Mouse (Mus musculus): ENCODE results near the gene Gm20388. TPM values are rescaled to one million over a fixed set of nuclear protein-coding genes. Genes with fewer than 3 reads are reported as not detected.

Gm20388 gene
- polyA plus RNA-seq, 1 experiment from 2014 or later: not detected

GRCm38 (mm10) chr8:121393111-121393510 is 1482.5 kb downstream of the Gm20388 start:
- DNase-seq (ENCODE audit: low spot score) (peak; percentile 69), ATAC-seq (ENCODE audit: low FRiP score) (no peak)
- peaks cover 59% of the 10 kb centered on the region for H3K27me3 ChIP-seq (ENCODE audit: control insufficient read depth, insufficient read depth, low read length)
- H3K9me3 ChIP-seq (ENCODE audit: control insufficient read depth, low read length): no peaks in the 10 kb centered on the region
- H3K4me2 ChIP-seq (replicated peaks): no peak overlapping the region
- H3K27ac ChIP-seq: no peak overlapping the region
- peaks cover 9% of the 10 kb centered on the region for H3K4me1 ChIP-seq (replicated peaks; ENCODE audit: control insufficient read depth, insufficient read depth, low read length)
- no peak overlapping the region for H3K9ac ChIP-seq
- no peaks in the 10 kb centered on the region for H3K36me3 ChIP-seq (replicated peaks; ENCODE audit: control insufficient read depth, insufficient read depth)
- WGBS: 23% methylated on average over 9 of the region's 9 CpGs
- no peak overlapping the region for H3K4me3 ChIP-seq (replicated peaks; ENCODE audit: low read length)

DNA sequence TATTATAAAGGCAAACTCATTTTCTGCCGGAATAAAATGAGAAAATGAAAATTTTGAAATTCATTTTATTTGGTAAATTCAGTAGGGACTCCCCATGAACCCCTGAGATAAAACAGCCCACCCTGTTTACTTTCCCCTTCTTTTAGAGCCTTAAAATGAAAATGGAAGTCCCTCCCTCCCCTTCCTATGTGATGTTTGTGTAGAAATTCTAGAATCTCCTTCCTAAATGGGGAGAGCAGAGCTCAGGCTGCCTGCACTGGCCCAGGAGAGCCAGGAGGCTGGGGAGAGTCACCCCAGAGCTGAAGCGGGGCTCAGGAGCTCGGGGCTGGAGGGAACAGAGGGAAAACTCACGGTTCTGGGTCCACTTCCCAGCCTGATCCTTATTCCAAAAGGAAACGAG is 1484.0 kb downstream of the Gm20388 start:
- Histone ChIP-seq H3K27me3 (ENCODE audit: control insufficient read depth, insufficient read depth, low read length) (peaks cover 57% of the 10 kb centered on the region), H3K36me3 (replicated peaks; ENCODE audit: control insufficient read depth, insufficient read depth) (no peaks in the 10 kb centered on the region), H3K4me1 (replicated peaks; ENCODE audit: control insufficient read depth, insufficient read depth, low read length) (peaks cover 9% of the 10 kb centered on the region), H3K27ac (no peak overlapping the region), H3K4me2 (replicated peaks) (no peak overlapping the region), H3K9me3 (ENCODE audit: control insufficient read depth, low read length) (no peaks in the 10 kb centered on the region), H3K9ac (no peak overlapping the region), H3K4me3 (replicated peaks; ENCODE audit: low read length) (no peak overlapping the region)
- DNase-seq (ENCODE audit: low spot score): no peak
- WGBS: 76% methylated on average over 5 of the region's 5 CpGs
- no peak for ATAC-seq (ENCODE audit: low FRiP score)

GRCm38 (mm10) chr8:121395316-121395715 is 1484.7 kb downstream of the Gm20388 start:
- Histone ChIP-seq H3K27me3 (ENCODE audit: control insufficient read depth, insufficient read depth, low read length) (peaks cover 51% of the 10 kb centered on the region), H3K4me1 (replicated peaks; ENCODE audit: control insufficient read depth, insufficient read depth, low read length) (peaks cover 9% of the 10 kb centered on the region), H3K9me3 (ENCODE audit: control insufficient read depth, low read length) (no peaks in the 10 kb centered on the region), H3K9ac (no peak overlapping the region), H3K4me3 (replicated peaks; ENCODE audit: low read length) (no peak overlapping the region), H3K36me3 (replicated peaks; ENCODE audit: control insufficient read depth, insufficient read depth) (no peaks in the 10 kb centered on the region), H3K4me2 (replicated peaks) (no peak overlapping the region; the same call in 1 of the 2 replicates), H3K27ac (no peak overlapping the region)
- no peak for ATAC-seq (ENCODE audit: low FRiP score)
- whole genome bisulfite sequencing: 64% methylated on average over 11 of the region's 11 CpGs
- DNase-seq (ENCODE audit: low spot score): no peak

- Histone ChIP-seq H3K36me3 (replicated peaks; ENCODE audit: control insufficient read depth, insufficient read depth) (no peaks in the 10 kb centered on the region), H3K4me2 (replicated peaks) (no peak overlapping the region), H3K4me1 (replicated peaks; ENCODE audit: control insufficient read depth, insufficient read depth, low read length) (peaks cover 4% of the 10 kb centered on the region), H3K27ac (no peak overlapping the region), H3K9ac (no peak overlapping the region), H3K9me3 (ENCODE audit: control insufficient read depth, low read length) (no peaks in the 10 kb centered on the region), H3K4me3 (replicated peaks; ENCODE audit: low read length) (no peak overlapping the region), H3K27me3 (ENCODE audit: control insufficient read depth, insufficient read depth, low read length) (peaks cover 43% of the 10 kb centered on the region)
- DNase-seq (ENCODE audit: low spot score): no peak
- WGBS: 38% methylated on average over 11 of the region's 11 CpGs
- ATAC-seq (ENCODE audit: low FRiP score): no peak
Observed at GRCm38 (mm10) chr8:121396151-121396550, 1485.5 kb downstream of the Gm20388 start.

- Histone ChIP-seq H3K27ac (no peak overlapping the region), H3K9me3 (ENCODE audit: control insufficient read depth, low read length) (no peaks in the 10 kb centered on the region), H3K27me3 (ENCODE audit: control insufficient read depth, insufficient read depth, low read length) (peaks cover 39% of the 10 kb centered on the region), H3K4me1 (replicated peaks; ENCODE audit: control insufficient read depth, insufficient read depth, low read length) (no peaks in the 10 kb centered on the region), H3K36me3 (replicated peaks; ENCODE audit: control insufficient read depth, insufficient read depth) (no peaks in the 10 kb centered on the region), H3K9ac (no peak overlapping the region), H3K4me2 (replicated peaks) (no peak overlapping the region), H3K4me3 (replicated peaks; ENCODE audit: low read length) (no peak overlapping the region)
- ATAC-seq (ENCODE audit: low FRiP score) (no peak), DNase-seq (ENCODE audit: low spot score) (no peak)
- 45% methylated on average over 10 of the region's 10 CpGs for WGBS
Observed at GRCm38 (mm10) chr8:121397201-121397698, 1486.6 kb downstream of the Gm20388 start.

DNA sequence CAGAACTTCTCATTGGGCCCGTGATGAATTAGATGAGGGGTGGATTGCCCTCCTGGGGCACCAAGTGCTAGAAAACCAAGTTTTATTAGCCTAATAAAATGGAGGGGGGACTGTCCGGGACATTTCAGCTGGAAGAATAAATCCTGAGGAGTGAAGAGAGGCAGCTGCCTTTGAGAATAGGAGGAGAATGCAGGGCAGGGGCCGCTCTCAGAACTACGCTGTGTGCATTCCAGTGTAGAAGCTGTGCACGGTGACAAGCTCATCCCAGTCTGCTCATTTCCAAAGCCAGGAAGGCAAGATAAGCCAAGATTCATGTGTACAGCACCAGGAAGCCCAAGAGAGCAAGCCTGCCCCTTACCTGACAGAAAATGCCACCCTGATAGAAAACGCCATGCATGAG is 1487.4 kb downstream of the Gm20388 start:
- Histone ChIP-seq H3K27ac (no peak overlapping the region), H3K4me3 (replicated peaks; ENCODE audit: low read length) (no peak overlapping the region), H3K4me1 (replicated peaks; ENCODE audit: control insufficient read depth, insufficient read depth, low read length) (no peaks in the 10 kb centered on the region), H3K36me3 (replicated peaks; ENCODE audit: control insufficient read depth, insufficient read depth) (no peaks in the 10 kb centered on the region), H3K9me3 (ENCODE audit: control insufficient read depth, low read length) (no peaks in the 10 kb centered on the region), H3K4me2 (replicated peaks) (no peak overlapping the region), H3K27me3 (ENCODE audit: control insufficient read depth, insufficient read depth, low read length) (peaks cover 31% of the 10 kb centered on the region), H3K9ac (no peak overlapping the region)
- DNase-seq (ENCODE audit: low spot score) (no peak), ATAC-seq (ENCODE audit: low FRiP score) (no peak)
- WGBS: 66% methylated on average over 6 of the region's 6 CpGs

DNA sequence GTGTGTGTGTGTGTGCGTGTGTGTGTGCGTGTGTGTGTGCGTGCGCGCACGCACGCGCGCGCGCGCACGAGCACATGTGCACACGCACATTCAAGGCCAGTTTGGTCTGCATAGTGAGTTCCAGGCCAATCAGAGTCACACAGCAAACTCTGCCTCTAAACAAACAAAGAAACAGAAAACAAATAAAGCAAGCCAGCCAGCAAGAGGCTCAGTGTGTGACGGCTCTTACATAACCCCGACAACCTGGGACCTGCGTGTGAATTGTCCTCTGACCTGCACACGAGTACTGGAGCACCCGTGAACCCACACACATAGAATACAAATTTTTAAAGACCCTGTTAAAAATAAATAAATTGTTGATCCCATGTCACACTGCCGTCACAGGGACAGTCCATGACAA is 1488.1 kb downstream of the Gm20388 start:
- Histone ChIP-seq H3K4me3 (replicated peaks; ENCODE audit: low read length) (no peak overlapping the region), H3K36me3 (replicated peaks; ENCODE audit: control insufficient read depth, insufficient read depth) (no peaks in the 10 kb centered on the region), H3K4me2 (replicated peaks) (no peak overlapping the region), H3K27me3 (ENCODE audit: control insufficient read depth, insufficient read depth, low read length) (peaks cover 24% of the 10 kb centered on the region), H3K4me1 (replicated peaks; ENCODE audit: control insufficient read depth, insufficient read depth, low read length) (no peaks in the 10 kb centered on the region), H3K27ac (no peak overlapping the region), H3K9ac (no peak overlapping the region), H3K9me3 (ENCODE audit: control insufficient read depth, low read length) (no peaks in the 10 kb centered on the region)
- DNase-seq (ENCODE audit: low spot score) (no peak), ATAC-seq (ENCODE audit: low FRiP score) (no peak)
- 93% methylated on average over 20 of the region's 20 CpGs for WGBS

- H3K9me3 ChIP-seq (ENCODE audit: control insufficient read depth, low read length): no peaks in the 10 kb centered on the region
- no peak overlapping the region for H3K4me2 ChIP-seq (replicated peaks)
- H3K27me3 ChIP-seq (ENCODE audit: control insufficient read depth, insufficient read depth, low read length): peaks cover 23% of the 10 kb centered on the region
- no peaks in the 10 kb centered on the region for H3K36me3 ChIP-seq (replicated peaks; ENCODE audit: control insufficient read depth, insufficient read depth)
- H3K4me3 ChIP-seq (replicated peaks; ENCODE audit: low read length): no peak overlapping the region
- ATAC-seq (ENCODE audit: low FRiP score): no peak
- no peak overlapping the region for H3K27ac ChIP-seq
- WGBS: 57% methylated on average over 3 of the region's 3 CpGs
- DNase-seq (ENCODE audit: low spot score): no peak
- H3K4me1 ChIP-seq (replicated peaks; ENCODE audit: control insufficient read depth, insufficient read depth, low read length): no peaks in the 10 kb centered on the region
- H3K9ac ChIP-seq: no peak overlapping the region
Observed at GRCm38 (mm10) chr8:121399173-121399572, 1488.5 kb downstream of the Gm20388 start.

DNA sequence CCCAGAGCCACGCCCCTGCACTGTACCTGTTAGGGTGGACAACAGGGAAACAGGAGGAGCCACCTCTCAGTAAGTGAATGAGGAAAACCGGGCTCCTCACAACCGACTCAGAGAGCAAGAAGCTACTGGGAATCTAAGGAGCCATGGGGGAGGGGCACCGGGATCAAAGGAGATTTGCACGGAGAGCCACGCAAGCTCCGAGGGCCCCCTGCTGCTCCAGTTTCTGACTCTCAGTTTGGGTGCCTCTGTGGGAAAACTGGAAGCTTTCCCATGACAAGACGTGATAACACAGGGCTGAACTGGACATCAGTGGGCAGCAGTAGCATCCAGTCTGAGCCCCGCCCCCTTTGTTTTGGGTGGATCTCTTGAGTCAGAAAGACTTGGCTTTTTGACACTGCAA is 1489.9 kb downstream of the Gm20388 start:
- no peaks in the 10 kb centered on the region for H3K9me3 ChIP-seq (ENCODE audit: control insufficient read depth, low read length)
- H3K9ac ChIP-seq: no peak overlapping the region
- no peaks in the 10 kb centered on the region for H3K36me3 ChIP-seq (replicated peaks; ENCODE audit: control insufficient read depth, insufficient read depth)
- DNase-seq (ENCODE audit: low spot score) (no peak), ATAC-seq (ENCODE audit: low FRiP score) (no peak)
- no peak overlapping the region for H3K4me2 ChIP-seq (replicated peaks)
- H3K27me3 ChIP-seq (ENCODE audit: control insufficient read depth, insufficient read depth, low read length): peaks cover 10% of the 10 kb centered on the region; the same call in 1 of the 2 replicates
- no peak overlapping the region for H3K4me3 ChIP-seq (replicated peaks; ENCODE audit: low read length)
- H3K27ac ChIP-seq: no peak overlapping the region
- H3K4me1 ChIP-seq (replicated peaks; ENCODE audit: control insufficient read depth, insufficient read depth, low read length): no peaks in the 10 kb centered on the region
- 38% methylated on average over 9 of the region's 9 CpGs for WGBS

GRCm38 (mm10) chr8:121403821-121404220 is 1493.2 kb downstream of the Gm20388 start:
- Histone ChIP-seq H3K4me1 (replicated peaks; ENCODE audit: control insufficient read depth, insufficient read depth, low read length) (no peaks in the 10 kb centered on the region), H3K27me3 (ENCODE audit: control insufficient read depth, insufficient read depth, low read length) (no peaks in the 10 kb centered on the region), H3K27ac (no peak overlapping the region), H3K4me3 (replicated peaks; ENCODE audit: low read length) (no peak overlapping the region), H3K4me2 (replicated peaks) (no peak overlapping the region), H3K9me3 (ENCODE audit: control insufficient read depth, low read length) (no peaks in the 10 kb centered on the region), H3K36me3 (replicated peaks; ENCODE audit: control insufficient read depth, insufficient read depth) (no peaks in the 10 kb centered on the region), H3K9ac (no peak overlapping the region)
- DNase-seq (ENCODE audit: low spot score) (no peak), ATAC-seq (ENCODE audit: low FRiP score) (no peak)
- WGBS: 80% methylated on average over 6 of the region's 6 CpGs
